8 mouse cellular contexts compared by ENCODE assay signal in genomic region chr12:71535831-71536230, GRCm38 (mm10).
DNase-seq lines count a peak whose midpoint lies in the region; ATAC-seq and TF ChIP-seq lines count a peak whose summit lies in the region.
"Not testable (repeated sequence)": the region's sequence is repeated elsewhere in the genome, so short reads cannot be mapped to it uniquely, and the experiment has no call there.

No protein-coding gene starts in this region.

- POLR2A ChIA-PET in Patski (lab: Charles Lee): not testable (repeated sequence)

- not testable (repeated sequence) for H3K27me3 ChIP-seq in CH12.LX (replicated peaks); Patski; midbrain, embryonic 11.5 days (ENCODE audit: control insufficient read depth, insufficient read depth, low read length)

- not testable (repeated sequence) for TF ChIP-seq EP300 in CH12.LX (IDR thresholded peaks at IDR 0.05; ENCODE audit: low read length)

- ATAC-seq in Patski; midbrain, embryonic 11.5 days (ENCODE audit: low FRiP score): not testable (repeated sequence)

- CTCF ChIA-PET in Patski (lab: Charles Lee): interaction anchor here (1.0 kb wide), 1 partner anchor 12 kb away, joined by 3 read pairs; no protein-coding TSS in a partner anchor

- in situ Hi-C loops in CH12.LX (cut with MboI; ENCODE audit: low pct_ligation_motif_present, low pct_unique_long_range_greater_than_20kb, low sequenced_read_pairs); Patski (cut with MboI; ENCODE audit: low pct_unique_long_range_greater_than_20kb): not testable (repeated sequence)

- TF ChIP-seq CTCF in CH12.LX (conservative IDR thresholded peaks at IDR 0.05 in 1 of 2, IDR thresholded peaks at IDR 0.05 in 1 of 2; ENCODE audit: low read depth in 2 of 2, low read length in 2 of 2); Patski (IDR thresholded peaks at IDR 0.05): not testable (repeated sequence)

- H3K9me3 ChIP-seq in CH12.LX (replicated peaks; ENCODE audit: low read length); midbrain, embryonic 11.5 days (ENCODE audit: control insufficient read depth, low read length): not testable (repeated sequence)

- not testable (repeated sequence) for H3K4me2 ChIP-seq in CH12.LX (ENCODE audit: insufficient read depth, low read depth, poor library complexity, severe bottlenecking); midbrain, embryonic 11.5 days

- H3K4me3 ChIP-seq in CH12.LX (replicated peaks in 1 of 3; ENCODE audit: low read depth in 2 of 3, low read length in 2 of 3, poor library complexity in 1 of 3); midbrain, embryonic 11.5 days (ENCODE audit: low read depth, low read length): not testable (repeated sequence)

- DNase-seq in 3T3-L1 (ENCODE audit: low read depth, low spot score) (peak; percentile 81), 416B (ENCODE audit: low read depth) (peak; percentile 59), NIH3T3 (ENCODE audit: low read depth) (peak; percentile 35), Patski (ENCODE audit: low read depth, low spot score) (peak; percentile 64), adipocyte (ENCODE audit: low spot score) (peak; percentile 33)
- DNase-seq in CH12.LX (ENCODE audit: extremely low read depth): not testable (repeated sequence)
- peak; percentile 85 for DNase-seq in Muller cell, postnatal 12 days (ENCODE audit: inconsistent ontology term)
- DNase-seq in midbrain, embryonic 11.5 days (ENCODE audit: low spot score, missing footprints): peak; percentile 6

- H3K79me2 ChIP-seq in CH12.LX (replicated peaks; ENCODE audit: control insufficient read depth, extremely low read depth, insufficient read depth, poor library complexity, severe bottlenecking): not testable (repeated sequence)

- dilution Hi-C loops in CH12.LX (cut with MboI; ENCODE audit: extremely low pct_ligation_motif_present, extremely low pct_unique_long_range_greater_than_20kb, low sequenced_read_pairs): not testable (repeated sequence)

- not testable (repeated sequence) for H3K27ac ChIP-seq in CH12.LX (ENCODE audit: insufficient read depth, low read depth); midbrain, embryonic 11.5 days (ENCODE audit: low read depth, low read length)

- not testable (repeated sequence) for TF ChIP-seq RAD21 in CH12.LX (IDR thresholded peaks at IDR 0.05; ENCODE audit: low read depth, low read length)

- not testable (repeated sequence) for H3K36me3 ChIP-seq in CH12.LX (replicated peaks in 1 of 2; ENCODE audit: control insufficient read depth in 1 of 2, insufficient read depth in 1 of 2, low read length in 1 of 2); midbrain, embryonic 11.5 days (ENCODE audit: control insufficient read depth, insufficient read depth, low read length)

- 90% methylated on average over 3 of the region's 3 CpGs for WGBS in midbrain, embryonic 11.5 days

- H3K9ac ChIP-seq in CH12.LX (ENCODE audit: insufficient read depth, low read depth); midbrain, embryonic 11.5 days (ENCODE audit: low read length): not testable (repeated sequence)

- H3K4me1 ChIP-seq in CH12.LX (ENCODE audit: control insufficient read depth in 1 of 2, insufficient read depth in 2 of 2): peaks cover 4 to 23% of the 10 kb centered on the region in 2 experiments; a peak in 3 of 4 replicates
- peaks cover 14% of the 10 kb centered on the region for H3K4me1 ChIP-seq in midbrain, embryonic 11.5 days (ENCODE audit: control insufficient read depth, insufficient read depth, low read length)

- not testable (repeated sequence) for TF ChIP-seq POLR2A in CH12.LX (IDR thresholded peaks at IDR 0.05; ENCODE audit: low read depth, low read length)

TF ChIP-seq in CH12.LX, 34 proteins besides CTCF, POLR2A, EP300 and RAD21:
- 0 out of 2 replicates have a peak, but pooled peaks have one; percentile 32 for TF ChIP-seq ZNF384 (IDR thresholded peaks at IDR 0.05; ENCODE audit: low read depth, low read length)
